ENCODE assay signal across 13 mouse cellular contexts in the genomic region with DNA sequence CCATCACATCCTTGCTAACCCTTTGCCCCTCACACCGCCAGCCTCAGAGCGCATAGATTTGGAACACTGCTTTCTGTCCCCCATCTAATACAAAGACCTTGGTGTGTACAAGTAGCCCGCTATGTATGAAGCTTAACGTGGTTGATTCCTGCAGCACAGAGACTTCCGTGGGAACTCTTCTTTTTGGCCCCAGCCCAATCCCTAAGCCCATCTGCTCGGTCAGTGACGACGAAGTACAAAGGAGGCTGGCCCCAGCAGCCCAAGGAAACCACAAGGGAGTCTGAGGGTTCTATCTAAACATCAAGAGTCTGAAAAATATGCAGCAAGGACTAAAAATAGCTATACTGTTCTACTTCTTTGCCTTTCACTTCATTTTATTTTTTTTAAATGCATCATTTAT.
DNase-seq lines count a peak whose midpoint lies in the region; ATAC-seq and TF ChIP-seq lines count a peak whose summit lies in the region.
"Had no signal": no experiment of that assay in that cellular context is flagged by ENCODE, and none has a peak within 500 bp of the region (broad histone marks: within the 10 kb centered on the region; RNA-seq: fewer than 3 reads in every experiment).

No protein-coding gene starts in this region.

- DNase-seq in hindbrain, embryonic 11.5 days (ENCODE audit: low spot score): no peak
- peak; percentile 26 for DNase-seq in midbrain, embryonic 14.5 days
- DNase-seq in midbrain, embryonic 10.5 days (ENCODE audit: low spot score): no peak
- DNase-seq in heart, postnatal 10 days: peak; percentile 45 to 47
- no peak for DNase-seq in spleen, postnatal 10 days (ENCODE audit: low spot score in 2 of 2)
- DNase-seq: adrenal gland, adult 2 months; cerebellum, adult 8-10 months had no signal

- no peak overlapping the region for H3ac ChIP-seq in myocyte (ENCODE audit: control insufficient read depth, insufficient read length)

- H3K27ac ChIP-seq in hindbrain, embryonic 16.5 days (ENCODE audit: low read depth, low read length): no peak overlapping the region
- no peak overlapping the region for H3K27ac ChIP-seq in hindbrain, embryonic 11.5 days (ENCODE audit: low read depth, low read length)
- H3K27ac ChIP-seq in midbrain, embryonic 14.5 days (replicated peaks; ENCODE audit: low read depth, low read length): no peak overlapping the region
- no peak overlapping the region for H3K27ac ChIP-seq in midbrain, embryonic 10.5 days (replicated peaks)
- H3K27ac ChIP-seq: limb, embryonic 15.5 days had no signal

- WGBS in hindbrain, embryonic 16.5 days: 61% methylated on average over 8 of the region's 8 CpGs
- WGBS in hindbrain, embryonic 11.5 days: 79% methylated on average over 8 of the region's 8 CpGs
- WGBS in midbrain, embryonic 14.5 days: 70% methylated on average over 8 of the region's 8 CpGs
- 86% methylated on average over 8 of the region's 8 CpGs for WGBS in midbrain, embryonic 10.5 days

- H3K9me3 ChIP-seq in hindbrain, embryonic 16.5 days (ENCODE audit: control insufficient read depth, low read length): no peaks in the 10 kb centered on the region
- no peaks in the 10 kb centered on the region for H3K9me3 ChIP-seq in hindbrain, embryonic 11.5 days (ENCODE audit: control insufficient read depth, low read length)
- no peaks in the 10 kb centered on the region for H3K9me3 ChIP-seq in midbrain, embryonic 14.5 days (ENCODE audit: control insufficient read depth, low read length)
- no peaks in the 10 kb centered on the region for H3K9me3 ChIP-seq in midbrain, embryonic 10.5 days (replicated peaks)
- H3K9me3 ChIP-seq: G1E; limb, embryonic 15.5 days had no signal

- no peaks in the 10 kb centered on the region for H3K4me1 ChIP-seq in hindbrain, embryonic 16.5 days (ENCODE audit: control insufficient read depth, insufficient read depth, low read depth, low read length)
- H3K4me1 ChIP-seq in hindbrain, embryonic 11.5 days (replicated peaks; ENCODE audit: control insufficient read depth, insufficient read depth, low read length): no peaks in the 10 kb centered on the region
- H3K4me1 ChIP-seq in midbrain, embryonic 14.5 days (ENCODE audit: control insufficient read depth, insufficient read depth, low read length): no peaks in the 10 kb centered on the region
- H3K4me1 ChIP-seq in midbrain, embryonic 10.5 days: no peaks in the 10 kb centered on the region
- H3K4me1 ChIP-seq: limb, embryonic 15.5 days had no signal

- H3K27me3 ChIP-seq in hindbrain, embryonic 16.5 days (replicated peaks; ENCODE audit: control insufficient read depth, insufficient read depth, low read length): no peaks in the 10 kb centered on the region
- no peaks in the 10 kb centered on the region for H3K27me3 ChIP-seq in hindbrain, embryonic 11.5 days (ENCODE audit: control insufficient read depth, insufficient read depth, low read length)
- H3K27me3 ChIP-seq in midbrain, embryonic 14.5 days (ENCODE audit: control insufficient read depth, insufficient read depth, low read length): no peaks in the 10 kb centered on the region
- H3K27me3 ChIP-seq in midbrain, embryonic 10.5 days (ENCODE audit: low read depth, poor library complexity, severe bottlenecking): no peaks in the 10 kb centered on the region
- no peaks in the 10 kb centered on the region for H3K27me3 ChIP-seq in myocyte (ENCODE audit: control insufficient read depth, insufficient read depth, insufficient read length)
- H3K27me3 ChIP-seq: limb, embryonic 15.5 days had no signal

- H3K9ac ChIP-seq in hindbrain, embryonic 16.5 days (ENCODE audit: low read depth, low read length): no peak overlapping the region
- no peak overlapping the region for H3K9ac ChIP-seq in hindbrain, embryonic 11.5 days (ENCODE audit: low read depth, low read length)
- no peak overlapping the region for H3K9ac ChIP-seq in midbrain, embryonic 14.5 days (replicated peaks; ENCODE audit: low read length)
- H3K9ac ChIP-seq: limb, embryonic 15.5 days had no signal

- no peak overlapping the region for H3K4me3 ChIP-seq in hindbrain, embryonic 16.5 days (ENCODE audit: low read length)
- H3K4me3 ChIP-seq in hindbrain, embryonic 11.5 days (ENCODE audit: low read depth, low read length): no peak overlapping the region
- no peak overlapping the region for H3K4me3 ChIP-seq in midbrain, embryonic 14.5 days (replicated peaks; ENCODE audit: low read depth, low read length)
- no peak overlapping the region for H3K4me3 ChIP-seq in midbrain, embryonic 10.5 days
- H3K4me3 ChIP-seq in myocyte: no peak overlapping the region
- H3K4me3 ChIP-seq: erythroblast, embryonic 14.5 days; heart, adult 2 months; limb, embryonic 15.5 days had no signal

- H3K79me2 ChIP-seq in myocyte (ENCODE audit: control insufficient read depth, insufficient read depth): no peaks in the 10 kb centered on the region

- no peak for TF ChIP-seq POLR2A in myocyte (IDR thresholded peaks at IDR 0.05; ENCODE audit: insufficient read length, low read depth)

- peak; percentile 68 for ATAC-seq in hindbrain, embryonic 16.5 days
- ATAC-seq in hindbrain, embryonic 11.5 days (ENCODE audit: low FRiP score): no peak
- ATAC-seq in midbrain, embryonic 14.5 days (ENCODE audit: low FRiP score, low TSS enrichment): no peak

- H3K4me2 ChIP-seq in hindbrain, embryonic 16.5 days (ENCODE audit: low read length): no peak overlapping the region
- no peak overlapping the region for H3K4me2 ChIP-seq in hindbrain, embryonic 11.5 days (replicated peaks; ENCODE audit: low read depth, low read length)
- H3K4me2 ChIP-seq in midbrain, embryonic 14.5 days (ENCODE audit: low read length): no peak overlapping the region
- H3K4me2 ChIP-seq in myocyte (ENCODE audit: low read depth): peak overlapping the region; percentile 20
- H3K4me2 ChIP-seq: limb, embryonic 15.5 days had no signal

- intact Hi-C loops in heart, postnatal 10 days (cut with DNase I): no loop called here

- no peaks in the 10 kb centered on the region for H3K36me3 ChIP-seq in hindbrain, embryonic 16.5 days (ENCODE audit: control insufficient read depth, insufficient read depth, low read length)
- H3K36me3 ChIP-seq in hindbrain, embryonic 11.5 days (ENCODE audit: control insufficient read depth, insufficient read depth, low read length): no peaks in the 10 kb centered on the region
- H3K36me3 ChIP-seq in midbrain, embryonic 14.5 days (ENCODE audit: control insufficient read depth, insufficient read depth, low read length): no peaks in the 10 kb centered on the region
- no peaks in the 10 kb centered on the region for H3K36me3 ChIP-seq in midbrain, embryonic 10.5 days
- no peaks in the 10 kb centered on the region for H3K36me3 ChIP-seq in myocyte (ENCODE audit: control insufficient read depth, insufficient read depth)
- H3K36me3 ChIP-seq: G1E; limb, embryonic 15.5 days had no signal

TF ChIP-seq in myocyte, 11 proteins besides CTCF, POLR2A, EP300 and RAD21:
- TF ChIP-seq MAX (IDR thresholded peaks at IDR 0.05; ENCODE audit: low read depth) (no peak), TCF3 (IDR thresholded peaks at IDR 0.05; ENCODE audit: insufficient read length, low read depth) (no peak), USF1 (IDR thresholded peaks at IDR 0.05; ENCODE audit: low read depth) (no peak), E2F4 (IDR thresholded peaks at IDR 0.05; ENCODE audit: insufficient read depth) (no peak), MYOG (IDR thresholded peaks at IDR 0.05; ENCODE audit: control insufficient read depth in 1 of 3, insufficient read depth in 1 of 3, insufficient read length in 2 of 3, low read depth in 2 of 3) (no peak)

Comparison
In these comparisons a context has a peak if more than half of its experiments do, and no peak if none do; other contexts are left out.
1. DNase-seq: peak in midbrain, embryonic 14.5 days (single experiment) and heart, postnatal 10 days (2 of 2); none in hindbrain, embryonic 11.5 days (single experiment), midbrain, embryonic 10.5 days (single experiment) and spleen, postnatal 10 days (0 of 2).